Comparison of ENCODE assay signal across 8 mouse cellular contexts in genomic region chr17:32321390-32321734, GRCm38 (mm10). TPM values are rescaled to one million over a fixed set of nuclear protein-coding genes. Genes with fewer than 3 reads are reported as not detected.
A peak's percentile ranks its signal among the peaks of the same experiment; 100 is the strongest.
DNase-seq lines count a peak whose midpoint lies in the region; ATAC-seq and TF ChIP-seq lines count a peak whose summit lies in the region.

No protein-coding gene starts in this region.

- no peaks in the 10 kb centered on the region for H3K9me3 ChIP-seq in lung, embryonic 16.5 days (ENCODE audit: control insufficient read depth, low read length)
- H3K9me3 ChIP-seq in limb, embryonic 14.5 days (ENCODE audit: control insufficient read depth, low read length), result no peaks in the 10 kb centered on the region
- no peaks in the 10 kb centered on the region for H3K9me3 ChIP-seq in stomach, embryonic 14.5 days (ENCODE audit: control insufficient read depth, low read depth, low read length)

- H3K9ac ChIP-seq in lung, embryonic 16.5 days (ENCODE audit: low read length), result peak overlapping the region; percentile 86
- H3K9ac ChIP-seq in limb, embryonic 14.5 days (ENCODE audit: low read depth, low read length, severe bottlenecking), result peak overlapping the region; percentile 89
- peak overlapping the region; percentile 76 for H3K9ac ChIP-seq in stomach, embryonic 14.5 days (replicated peaks; ENCODE audit: low read depth, low read length)

- ATAC-seq in lung, embryonic 16.5 days (ENCODE audit: low read depth), result peak; percentile 71
- ATAC-seq in limb, embryonic 14.5 days (ENCODE audit: low FRiP score, low read depth), result peak; percentile 50
- peak; percentile 60 for ATAC-seq in stomach, embryonic 14.5 days (ENCODE audit: insufficient number of reproducible peaks, insufficient read depth, low FRiP score, low read depth)

- H3K27me3 ChIP-seq in lung, embryonic 16.5 days (ENCODE audit: control insufficient read depth, insufficient read depth, low read depth, low read length), result no peaks in the 10 kb centered on the region
- H3K27me3 ChIP-seq in limb, embryonic 14.5 days (ENCODE audit: control insufficient read depth, insufficient read depth, low read length), result no peaks in the 10 kb centered on the region
- H3K27me3 ChIP-seq in stomach, embryonic 14.5 days (ENCODE audit: control insufficient read depth, insufficient read depth, low read length), result no peaks in the 10 kb centered on the region

- H3K4me1 ChIP-seq in lung, embryonic 16.5 days (replicated peaks; ENCODE audit: control insufficient read depth, insufficient read depth, low read length), result peaks cover 16% of the 10 kb centered on the region
- H3K4me1 ChIP-seq in embryonic fibroblast, embryonic 13.5 days (ENCODE audit: control insufficient read depth, insufficient read depth, low read length), result peaks cover 3% of the 10 kb centered on the region
- peaks cover 10% of the 10 kb centered on the region for H3K4me1 ChIP-seq in limb, embryonic 14.5 days (ENCODE audit: control insufficient read depth, insufficient read depth, low read length)
- H3K4me1 ChIP-seq in stomach, embryonic 14.5 days (ENCODE audit: control insufficient read depth, insufficient read depth, low read length), result peaks cover 18% of the 10 kb centered on the region; the same call in 1 of the 2 replicates

- H3K4me3 ChIP-seq in lung, embryonic 16.5 days (ENCODE audit: low read length), result peak overlapping the region; percentile 97
- peak overlapping the region; percentile 76 for H3K4me3 ChIP-seq in embryonic fibroblast, embryonic 13.5 days (ENCODE audit: insufficient read depth, low read length)
- peak overlapping the region; percentile 95 for H3K4me3 ChIP-seq in limb, embryonic 14.5 days (replicated peaks; ENCODE audit: low read length)
- H3K4me3 ChIP-seq in stomach, embryonic 14.5 days (ENCODE audit: low read depth, low read length), result peak overlapping the region; percentile 69

- H3K4me2 ChIP-seq in lung, embryonic 16.5 days (ENCODE audit: low read depth, low read length), result peak overlapping the region; percentile 94
- H3K4me2 ChIP-seq in limb, embryonic 14.5 days (replicated peaks; ENCODE audit: low read depth, low read length, severe bottlenecking), result peak overlapping the region; percentile 80
- H3K4me2 ChIP-seq in stomach, embryonic 14.5 days (replicated peaks; ENCODE audit: low read depth, low read length), result peak overlapping the region; percentile 66

- no peak for TF ChIP-seq CTCF in embryonic fibroblast, embryonic 13.5 days (IDR thresholded peaks at IDR 0.05; ENCODE audit: borderline replicate concordance, insufficient read depth, low read length)

- DNase-seq in lung, postnatal 36 days, result no peak
- no peak for DNase-seq in limb, embryonic 14.5 days (ENCODE audit: low spot score)
- no peak for DNase-seq in gastrocnemius, adult 18-20 months (ENCODE audit: low spot score)
- DNase-seq in gastrocnemius, postnatal 10 days, result no peak
- DNase-seq in adrenal gland, adult 8-10 months, result no peak

- peaks cover 28% of the 10 kb centered on the region for H3K36me3 ChIP-seq in lung, embryonic 16.5 days (ENCODE audit: control insufficient read depth, insufficient read depth, low read length)
- peaks cover 40% of the 10 kb centered on the region for H3K36me3 ChIP-seq in limb, embryonic 14.5 days (ENCODE audit: control insufficient read depth, insufficient read depth, low read length)
- H3K36me3 ChIP-seq in stomach, embryonic 14.5 days (ENCODE audit: control insufficient read depth, insufficient read depth, low read length), result peaks cover 28% of the 10 kb centered on the region

- TF ChIP-seq POLR2A in embryonic fibroblast, embryonic 13.5 days (IDR thresholded peaks at IDR 0.05; ENCODE audit: low read depth, low read length), result peak; percentile 76
- peak; percentile 74; the same call in 1 of the 2 replicates for TF ChIP-seq POLR2A in limb, embryonic 14.5 days (IDR thresholded peaks at IDR 0.05; ENCODE audit: borderline replicate concordance, extremely low read depth, insufficient read depth, insufficient read length)

- WGBS in lung, embryonic 16.5 days, result 1% methylated on average over 22 of the region's 23 CpGs
- WGBS in limb, embryonic 14.5 days, result under 1% methylated on average over 23 of the region's 23 CpGs
- under 1% methylated on average over 23 of the region's 23 CpGs for WGBS in stomach, embryonic 14.5 days

- H3K27ac ChIP-seq in lung, embryonic 16.5 days (ENCODE audit: low read length), result peak overlapping the region; percentile 95
- H3K27ac ChIP-seq in embryonic fibroblast, embryonic 13.5 days (ENCODE audit: insufficient read depth, low read length), result peak overlapping the region; percentile 66
- H3K27ac ChIP-seq in limb, embryonic 14.5 days (replicated peaks; ENCODE audit: low read depth, low read length), result peak overlapping the region; percentile 74
- peak overlapping the region; percentile 86 for H3K27ac ChIP-seq in stomach, embryonic 14.5 days (ENCODE audit: low read length)

RNA-seq across cellular contexts. Expression of gene Akap8, which starts 0.3 kb away (rescaled TPM):
- polyA plus RNA-seq in lung, embryonic 16.5 days (2015; fragmentation: Nextera tagmentation; extraction: Ambion mirVana), result 92.9 and 100 TPM in 2 replicates
- 53.2 and 61.9 TPM in 2 replicates for polyA plus RNA-seq in embryonic fibroblast, embryonic 13.5 days (2011; ENCODE audit: insufficient read length, low read depth, missing spikeins)
- 108 and 110 TPM in 2 replicates for polyA plus RNA-seq in limb, embryonic 14.5 days (2012; rRNA removed)
- 36.9 and 46.9 TPM in 2 replicates for polyA plus RNA-seq in limb, embryonic 14.5 days (2014; fragmentation: Nextera tagmentation; extraction: Ambion mirVana)
- 56.5 and 62.3 TPM in 2 replicates for polyA plus RNA-seq in stomach, embryonic 14.5 days (2014; fragmentation: Nextera tagmentation; extraction: Ambion mirVana)
- total RNA-seq in gastrocnemius, adult 18-20 months (2021), result 10 to 100 TPM; 32.0 to 37.5 TPM
- 10 to 100 TPM; 37.6 to 50.2 TPM for total RNA-seq in gastrocnemius, postnatal 10 days (2021)
- 100 to 1,000 TPM in 2 of 4 experiments, 10 to 100 TPM in 2; 60.5 to 149 (median 103) TPM for total RNA-seq in adrenal gland, adult 8-10 months (2022)

RNA-seq across cellular contexts. Expression of gene Akap8l, which starts 29.0 kb away (rescaled TPM):
- 101 and 108 TPM in 2 replicates for polyA plus RNA-seq in lung, embryonic 16.5 days (2015; fragmentation: Nextera tagmentation; extraction: Ambion mirVana)
- 28.0 and 32.7 TPM in 2 replicates for polyA plus RNA-seq in embryonic fibroblast, embryonic 13.5 days (2011; ENCODE audit: insufficient read length, low read depth, missing spikeins)
- polyA plus RNA-seq in limb, embryonic 14.5 days (2012; rRNA removed), result 157 and 162 TPM in 2 replicates
- polyA plus RNA-seq in limb, embryonic 14.5 days (2014; fragmentation: Nextera tagmentation; extraction: Ambion mirVana), result 67.5 and 74.0 TPM in 2 replicates
- 84.3 and 88.6 TPM in 2 replicates for polyA plus RNA-seq in stomach, embryonic 14.5 days (2014; fragmentation: Nextera tagmentation; extraction: Ambion mirVana)
- total RNA-seq in gastrocnemius, adult 18-20 months (2021), result 10 to 100 TPM; 29.2 to 30.6 TPM
- 10 to 100 TPM; 23.7 to 39.9 TPM for total RNA-seq in gastrocnemius, postnatal 10 days (2021)
- 100 to 1,000 TPM; 105 to 275 (median 189) TPM for total RNA-seq in adrenal gland, adult 8-10 months (2022)

RNA-seq across cellular contexts. Expression of gene Brd4, which starts 36.8 kb away (rescaled TPM):
- 70.6 and 83.2 TPM in 2 replicates for polyA plus RNA-seq in lung, embryonic 16.5 days (2015; fragmentation: Nextera tagmentation; extraction: Ambion mirVana)
- polyA plus RNA-seq in embryonic fibroblast, embryonic 13.5 days (2011; ENCODE audit: insufficient read length, low read depth, missing spikeins), result 79.6 and 80.7 TPM in 2 replicates
- polyA plus RNA-seq in limb, embryonic 14.5 days (2012; rRNA removed), result 75.6 and 80.0 TPM in 2 replicates
- polyA plus RNA-seq in limb, embryonic 14.5 days (2014; fragmentation: Nextera tagmentation; extraction: Ambion mirVana), result 97.3 and 117 TPM in 2 replicates
- 98.5 and 103 TPM in 2 replicates for polyA plus RNA-seq in stomach, embryonic 14.5 days (2014; fragmentation: Nextera tagmentation; extraction: Ambion mirVana)
- 10 to 100 TPM; 41.0 to 47.3 TPM for total RNA-seq in gastrocnemius, adult 18-20 months (2021)
- total RNA-seq in gastrocnemius, postnatal 10 days (2021), result 10 to 100 TPM; 55.4 to 70.2 TPM
- total RNA-seq in adrenal gland, adult 8-10 months (2022), result 100 to 1,000 TPM in 3 of 4 experiments, 10 to 100 TPM in 1; 95.4 to 135 (median 109) TPM
